Mouse (Mus musculus) megakaryocyte, embryonic 14.5 days (primary cell): ENCODE data around the gene Arhgdig. TPM values are rescaled to one million over a fixed set of nuclear protein-coding genes. Genes with fewer than 3 reads are reported as not detected.

ENCODE experiments used
- H3K27me3 ChIP-seq: replicated peaks from 2 replicates; pipeline ENCODE3; 2012; ENCODE audit warnings: inconsistent platforms
- H3K36me3 ChIP-seq: replicated peaks from 2 replicates; pipeline ENCODE3; 2012; ENCODE audit warnings: low read length, inconsistent platforms, mixed read lengths
- H3K4me1 ChIP-seq: 2 replicates; pipeline ENCODE4 v1.6.1; 2012; ENCODE audit warnings: inconsistent platforms
- H3K4me3 ChIP-seq: replicated peaks from 2 replicates; pipeline ENCODE3; 2012; ENCODE audit warnings: moderate library complexity, mild to moderate bottlenecking, inconsistent platforms
- H3K9me3 ChIP-seq: 2 replicates; pipeline ENCODE4 v1.6.1; 2012; ENCODE audit warnings: inconsistent platforms
- FLI1 ChIP-seq: IDR thresholded peaks from 2 replicates; pipeline ENCODE4 v1.6.1; 2012; ENCODE audit warnings: low read length, inconsistent platforms, mixed read lengths
- GATA1 ChIP-seq: IDR thresholded peaks from 3 replicates; pipeline ENCODE4 v1.6.1; 2012; ENCODE audit warnings: mixed read lengths, low read length, inconsistent platforms, borderline replicate concordance
- polyA plus RNA-seq: library from polyadenylated mRNA; stranded (reverse); fragments of >175 nt; gene quantifications from 2 replicates; pipeline ENCODE4 v1.2.3, GENCODE M21; 2012; ENCODE audit warnings: low replicate concordance; ENCODE audit not compliant: insufficient read depth

The Arhgdig gene
- polyA plus RNA-seq, 1 experiment = not detected

- Histone ChIP-seq H3K4me1 (peaks cover 47% of the 10 kb centered on the region), H3K4me3 (no peak overlapping the region), H3K27me3 (peaks cover 2% of the 10 kb centered on the region), H3K36me3 (no peaks in the 10 kb centered on the region), H3K9me3 (no peaks in the 10 kb centered on the region)
- TF ChIP-seq GATA1 = no peak
- no peak for TF ChIP-seq FLI1
These were observed 32.0 kb upstream of the Arhgdig start for GRCm38 (mm10) chr17:26239551-26239950.

- Histone ChIP-seq H3K4me1 (peaks cover 29% of the 10 kb centered on the region), H3K27me3 (peaks cover 2% of the 10 kb centered on the region), H3K36me3 (no peaks in the 10 kb centered on the region), H3K4me3 (no peak overlapping the region), H3K9me3 (0 out of 2 replicates have a peak, but pooled peaks cover 2% of the 10 kb centered on the region)
- no peak for TF ChIP-seq FLI1
- no peak for TF ChIP-seq GATA1
These were observed 30.1 kb upstream of the Arhgdig start for GRCm38 (mm10) chr17:26237667-26238066.

DNA sequence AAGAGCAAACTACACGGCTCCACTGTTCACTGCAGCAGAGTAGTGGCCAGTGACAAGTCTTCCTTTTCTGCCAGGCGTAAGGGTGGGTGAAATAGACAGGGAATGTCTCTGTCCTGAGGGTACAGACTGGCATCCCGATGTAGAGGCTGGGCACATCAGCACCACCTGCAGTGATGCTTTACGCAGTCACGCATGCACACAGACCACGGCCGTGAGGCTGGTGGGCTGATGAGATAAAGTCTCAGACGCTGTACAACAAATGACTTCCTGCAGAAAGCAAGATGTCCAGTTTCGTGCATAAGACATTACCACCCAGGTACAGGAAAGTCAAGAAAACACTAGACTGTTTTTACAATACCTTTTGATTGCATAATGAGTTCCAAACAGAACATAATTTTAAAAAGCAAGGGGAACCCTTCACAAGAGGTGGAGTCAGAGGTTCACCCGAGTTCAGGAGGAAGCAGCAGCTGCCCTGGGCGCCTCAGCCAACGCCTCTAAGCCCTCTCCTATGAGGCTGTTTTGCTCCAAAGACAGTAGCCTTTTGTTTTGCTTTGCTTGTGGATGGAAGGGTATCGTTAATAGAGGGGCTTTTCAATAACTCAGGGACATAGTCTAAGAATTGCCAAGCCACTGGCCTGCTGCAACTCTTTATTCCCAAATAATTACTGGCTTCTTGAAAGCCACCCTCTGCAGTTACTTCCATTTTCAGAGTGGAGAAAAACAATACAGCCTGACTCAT lies 27.7 kb upstream of the Arhgdig start:
- Histone ChIP-seq H3K4me1 (peaks cover 18% of the 10 kb centered on the region), H3K4me3 (peak overlapping the region; percentile 23)

GRCm38 (mm10) chr17:26234386-26234785 lies 26.8 kb upstream of the Arhgdig start:
- peaks cover 15% of the 10 kb centered on the region for H3K4me1 ChIP-seq
- H3K27me3 ChIP-seq = peaks cover 7% of the 10 kb centered on the region
- TF ChIP-seq FLI1 (no peak), GATA1 (no peak)
- H3K9me3 ChIP-seq = 0 out of 2 replicates have a peak, but pooled peaks cover 5% of the 10 kb centered on the region
- H3K36me3 ChIP-seq = no peaks in the 10 kb centered on the region
- no peak overlapping the region for H3K4me3 ChIP-seq

More for the DNA sequence above, 27.7 kb upstream of the Arhgdig start:
- Histone ChIP-seq H3K36me3 (no peaks in the 10 kb centered on the region), H3K9me3 (0 out of 2 replicates have a peak, but pooled peaks cover 5% of the 10 kb centered on the region), H3K27me3 (peaks cover 2% of the 10 kb centered on the region)
- TF ChIP-seq FLI1 = no peak
- no peak for TF ChIP-seq GATA1

DNA sequence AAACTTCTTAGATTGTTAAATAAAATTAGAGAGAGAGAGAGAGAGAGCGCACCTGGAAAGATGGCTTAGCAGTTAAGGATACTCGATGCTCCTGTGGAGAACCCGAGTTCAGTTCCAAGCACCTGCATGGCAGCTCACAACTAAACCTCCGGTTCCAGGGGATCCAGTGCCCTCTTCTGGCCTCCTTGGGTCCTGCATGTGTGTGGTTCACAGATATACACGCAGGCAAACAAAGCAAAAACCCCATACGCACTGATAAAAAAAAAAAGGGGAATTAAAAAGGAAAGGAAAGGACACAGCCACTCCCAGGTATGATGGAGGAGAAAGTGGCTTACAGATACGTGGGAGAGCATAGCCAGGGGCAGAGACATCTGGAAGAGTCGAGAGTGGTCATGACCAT lies 25.3 kb upstream of the Arhgdig start:
- Histone ChIP-seq H3K27me3 (peaks cover 9% of the 10 kb centered on the region), H3K36me3 (no peaks in the 10 kb centered on the region), H3K4me1 (peaks cover 15% of the 10 kb centered on the region), H3K9me3 (0 out of 2 replicates have a peak, but pooled peaks cover 5% of the 10 kb centered on the region), H3K4me3 (no peak overlapping the region)
- TF ChIP-seq GATA1 = no peak
- no peak for TF ChIP-seq FLI1

DNA sequence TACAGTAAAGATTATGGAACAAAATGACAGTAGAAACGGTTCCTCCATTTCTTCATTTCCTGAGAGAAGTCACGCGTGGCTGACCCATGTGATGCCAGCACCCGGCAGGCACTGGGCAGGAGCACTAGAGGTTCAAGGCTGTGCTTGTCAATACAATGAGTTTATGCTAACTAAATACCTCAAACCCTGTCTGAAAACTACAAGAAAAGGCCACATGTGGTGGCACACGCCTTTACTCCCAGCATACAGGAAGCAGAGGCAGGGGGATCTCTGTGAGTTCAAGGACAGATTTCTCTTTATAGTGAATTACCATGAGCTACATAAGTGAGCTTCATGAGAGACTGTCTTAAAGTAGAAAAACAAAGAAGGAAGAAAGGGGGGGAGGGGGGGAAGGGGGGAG lies 23.6 kb upstream of the Arhgdig start:
- no peak for TF ChIP-seq GATA1
- no peak for TF ChIP-seq FLI1
- Histone ChIP-seq H3K4me3 (no peak overlapping the region), H3K27me3 (peaks cover 10% of the 10 kb centered on the region)

GRCm38 (mm10) chr17:26229776-26230175 lies 22.2 kb upstream of the Arhgdig start:
- Histone ChIP-seq H3K36me3 (no peaks in the 10 kb centered on the region), H3K4me3 (peak overlapping the region; percentile 51), H3K4me1 (peaks cover 5% of the 10 kb centered on the region; the same call in 1 of the 2 replicates), H3K27me3 (peaks cover 24% of the 10 kb centered on the region), H3K9me3 (0 out of 2 replicates have a peak, but pooled peaks cover 5% of the 10 kb centered on the region)
- no peak for TF ChIP-seq FLI1
- TF ChIP-seq GATA1 = no peak

More for the DNA sequence above, 23.6 kb upstream of the Arhgdig start:
- peaks cover 15% of the 10 kb centered on the region for H3K4me1 ChIP-seq
- H3K9me3 ChIP-seq = 0 out of 2 replicates have a peak, but pooled peaks cover 5% of the 10 kb centered on the region
- H3K36me3 ChIP-seq = no peaks in the 10 kb centered on the region

- Histone ChIP-seq H3K9me3 (no peaks in the 10 kb centered on the region), H3K27me3 (peaks cover 44% of the 10 kb centered on the region), H3K4me1 (peaks cover 5% of the 10 kb centered on the region; the same call in 1 of the 2 replicates), H3K4me3 (no peak overlapping the region), H3K36me3 (no peaks in the 10 kb centered on the region)
- TF ChIP-seq FLI1 (no peak), GATA1 (no peak)
These were observed 17.6 kb upstream of the Arhgdig start for GRCm38 (mm10) chr17:26225150-26225549.

GRCm38 (mm10) chr17:26221508-26221907 lies 13.9 kb upstream of the Arhgdig start:
- no peaks in the 10 kb centered on the region for H3K9me3 ChIP-seq

GRCm38 (mm10) chr17:26212681-26213080 lies 5.1 kb upstream of the Arhgdig start:
- Histone ChIP-seq H3K36me3 (no peaks in the 10 kb centered on the region), H3K27me3 (peaks cover 74% of the 10 kb centered on the region), H3K4me1 (peaks cover 11% of the 10 kb centered on the region), H3K4me3 (no peak overlapping the region), H3K9me3 (no peaks in the 10 kb centered on the region)
- TF ChIP-seq FLI1 (no peak), GATA1 (no peak)

More at GRCm38 (mm10) chr17:26221508-26221907, 13.9 kb upstream of the Arhgdig start:
- Histone ChIP-seq H3K36me3 (no peaks in the 10 kb centered on the region), H3K4me3 (no peak overlapping the region), H3K4me1 (no peaks in the 10 kb centered on the region), H3K27me3 (peaks cover 64% of the 10 kb centered on the region)
- TF ChIP-seq GATA1 (no peak), FLI1 (no peak)
